Mouse (Mus musculus) megakaryocyte-erythroid progenitor cell, adult 5-6 weeks (primary cell): Measurements from ENCODE around the gene Tex50. TPM values are rescaled to one million over a fixed set of nuclear protein-coding genes. Genes with fewer than 3 reads are reported as not detected.

ENCODE experiments used
- ATAC-seq: replicated peaks from 2 replicates; pipeline ENCODE4 v1.8.0; 2016; ENCODE audit warnings: mild to moderate bottlenecking, inconsistent platforms; ENCODE audit not compliant: severe bottlenecking, poor library complexity, low FRiP score, low TSS enrichment
- total RNA-seq, 2 experiments: library from RNA; stranded (forward) in 1 of 2; stranded (reverse) in 1 of 2; fragments of 200-1000, 215-1000 nt in 1 of 2; fragments of >200 nt in 1 of 2; fragmentation: Nextera tagmentation in 1 of 2; gene quantifications; 2 replicates each; pipeline ENCODE4 v1.2.3; 2014 to 2017

Gene Tex50
- total RNA-seq, 2 experiments from 2014 or later, result not detected

DNA sequence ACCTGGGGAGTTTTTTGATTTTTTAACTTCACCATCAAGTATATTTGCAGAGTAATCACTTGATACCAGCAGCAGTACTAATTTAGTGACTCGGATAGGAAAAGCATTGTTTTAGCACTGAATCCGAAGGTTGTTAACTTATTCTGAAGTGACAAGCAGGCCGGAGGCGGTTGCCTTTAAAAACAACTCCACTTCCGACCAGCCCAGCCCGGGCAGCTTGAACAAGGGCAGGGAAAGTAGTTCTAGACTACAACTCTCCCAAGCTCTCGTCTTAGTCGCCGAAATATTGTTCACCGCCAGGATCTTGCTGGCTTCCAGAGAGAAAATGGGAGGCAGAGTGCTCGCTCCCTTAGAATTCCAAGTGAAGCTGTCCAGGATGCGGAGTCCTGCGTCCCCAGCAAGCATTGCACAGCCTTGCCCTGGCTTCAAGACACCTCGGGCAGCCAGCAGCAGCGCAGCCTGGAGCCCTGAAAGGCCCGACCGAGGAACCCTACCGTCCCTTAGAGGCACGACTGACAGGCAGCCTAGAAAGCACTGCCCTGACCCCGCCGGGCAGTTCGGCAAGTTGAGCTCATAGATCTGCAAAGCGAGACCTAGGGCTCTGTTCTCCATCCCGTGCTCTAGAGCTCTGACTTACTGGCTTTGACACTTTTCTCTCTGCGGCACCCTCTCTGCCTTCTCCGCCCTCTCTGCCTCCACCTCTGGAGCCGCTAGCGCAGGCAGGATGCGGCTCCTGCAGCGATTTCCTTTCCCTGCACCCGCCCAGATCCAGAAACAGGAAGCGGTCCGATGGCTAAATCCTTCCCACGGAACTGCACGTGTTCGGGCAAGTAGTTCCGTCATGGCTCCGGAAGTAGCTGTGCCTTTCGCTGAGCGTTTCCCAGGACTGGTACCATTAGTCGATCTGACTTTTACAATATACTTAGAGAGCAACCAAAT is 28.1 kb downstream of the Tex50 start, which contains the start of gene Klhl20:
Gene Klhl20, minus strand, starts transcription at position 786 of the 939 bp plus-strand sequence.
- peak; percentile 99 for ATAC-seq

- ATAC-seq, result no peak
Observed at GRCm38 (mm10) chr1:161126461-161126860, 32.7 kb downstream of the Tex50 start.

GRCm38 (mm10) chr1:161122661-161123418 is 36.3 kb downstream of the Tex50 start:
- ATAC-seq, result no peak

DNA sequence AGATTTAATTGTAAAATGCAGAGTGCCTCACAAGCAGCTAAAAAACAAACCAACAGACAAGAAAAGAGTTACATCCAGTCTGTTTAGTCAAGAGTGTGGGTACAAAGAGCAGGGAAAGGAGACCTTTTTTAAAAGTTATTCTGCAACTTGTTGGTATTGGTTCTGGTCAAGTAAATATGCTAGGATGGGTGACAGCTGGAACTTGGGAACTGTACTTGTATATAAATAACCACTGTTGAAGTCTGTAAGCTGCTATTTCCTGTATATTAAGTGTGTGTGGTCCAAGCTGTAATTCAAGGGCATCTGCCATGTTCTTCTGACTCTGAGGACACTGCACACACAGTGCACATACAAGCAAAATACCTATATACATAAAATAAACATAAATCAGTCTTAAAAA is 44.5 kb downstream of the Tex50 start:
- ATAC-seq, result no peak

GRCm38 (mm10) chr1:161109216-161109615 is 49.9 kb downstream of the Tex50 start:
- no peak for ATAC-seq

Other genes with a start within 250 kb of the Tex50 start
- gene Serpinc1, start 180.7 kb downstream of the Tex50 start, total RNA-seq (2014; fragmentation: Nextera tagmentation), result 0.35 and 0.42 TPM in 2 replicates
- gene Serpinc1, start 180.7 kb downstream of the Tex50 start, total RNA-seq (2017), result 1.1 TPM in 1 of 2 replicates, not detected in the other
- 5.4 and 11.5 TPM in 2 replicates for gene Zbtb37, start 124.5 kb downstream of the Tex50 start, total RNA-seq (2014; fragmentation: Nextera tagmentation)
- 7.5 and 8.3 TPM in 2 replicates for gene Zbtb37, start 124.5 kb downstream of the Tex50 start, total RNA-seq (2017)
- 35.8 and 58.5 TPM in 2 replicates for gene Dars2, start 88.7 kb downstream of the Tex50 start, total RNA-seq (2014; fragmentation: Nextera tagmentation)
- 36.9 and 52.1 TPM in 2 replicates for gene Dars2, start 88.7 kb downstream of the Tex50 start, total RNA-seq (2017)
- gene Cenpl, start 88.6 kb downstream of the Tex50 start, total RNA-seq (2014; fragmentation: Nextera tagmentation), result 25.2 and 28.3 TPM in 2 replicates
- 5.9 and 10.2 TPM in 2 replicates for gene Cenpl, start 88.6 kb downstream of the Tex50 start, total RNA-seq (2017)
- gene Klhl20, start 27.8 kb downstream of the Tex50 start, total RNA-seq (2014; fragmentation: Nextera tagmentation), result 28.8 and 31.6 TPM in 2 replicates
- gene Klhl20, start 27.8 kb downstream of the Tex50 start, total RNA-seq (2017), result 12.5 and 21.5 TPM in 2 replicates
- not detected in 2 replicates for gene Ankrd45, start 16.6 kb downstream of the Tex50 start, total RNA-seq (2014; fragmentation: Nextera tagmentation)
- not detected in 2 replicates for gene Ankrd45, start 16.6 kb downstream of the Tex50 start, total RNA-seq (2017)
- gene Prdx6, start 91.9 kb upstream of the Tex50 start, total RNA-seq (2014; fragmentation: Nextera tagmentation), result 378 and 558 TPM in 2 replicates
- gene Prdx6, start 91.9 kb upstream of the Tex50 start, total RNA-seq (2017), result 583 and 708 TPM in 2 replicates
- gene Tnfsf4, start 236.1 kb upstream of the Tex50 start, total RNA-seq (2014; fragmentation: Nextera tagmentation), result 3.4 and 4.3 TPM in 2 replicates
- gene Tnfsf4, start 236.1 kb upstream of the Tex50 start, total RNA-seq (2017), result 2.0 and 2.1 TPM in 2 replicates